14 mouse cellular contexts compared by ENCODE assay signal in genomic region chr8:72573450-72573849, GRCm38 (mm10). TPM values are rescaled to one million over a fixed set of nuclear protein-coding genes. Genes with fewer than 3 reads are reported as not detected.
DNase-seq lines count a peak whose midpoint lies in the region; ATAC-seq lines count a peak whose summit lies in the region.
"Had no signal": no experiment of that assay in that cellular context is flagged by ENCODE, and none has a peak within 500 bp of the region (broad histone marks: within the 10 kb centered on the region; RNA-seq: fewer than 3 reads in every experiment).

No protein-coding gene starts in this region.

- DNase-seq in heart, postnatal 25 days (ENCODE audit: low spot score): no peak
- DNase-seq in left cerebral cortex, postnatal 25 days (ENCODE audit: low spot score in 2 of 2): peak; percentile 26 to 52
- DNase-seq in left cerebral cortex, postnatal 4 days: no peak
- DNase-seq in cerebellum, postnatal 14 days: no peak
- DNase-seq: adrenal gland, postnatal 14 days; cerebellum, adult 11-12 months; heart, postnatal 36 days; liver, postnatal 0 days; thymus, postnatal 4 days had no signal

- H3K9ac ChIP-seq in heart, embryonic 14.5 days (ENCODE audit: low read length): peak overlapping the region; percentile 92
- no peak overlapping the region for H3K9ac ChIP-seq in embryonic facial prominence, embryonic 13.5 days
- H3K9ac ChIP-seq in neural tube, embryonic 14.5 days (replicated peaks; ENCODE audit: low read depth, low read length): no peak overlapping the region

- no peaks in the 10 kb centered on the region for H3K9me3 ChIP-seq in heart, embryonic 14.5 days (ENCODE audit: control insufficient read depth, low read length)
- no peaks in the 10 kb centered on the region for H3K9me3 ChIP-seq in embryonic facial prominence, embryonic 13.5 days
- no peaks in the 10 kb centered on the region for H3K9me3 ChIP-seq in neural tube, embryonic 14.5 days (ENCODE audit: control insufficient read depth, low read length)
- H3K9me3 ChIP-seq: kidney, embryonic 15.5 days; megakaryocyte, embryonic 14.5 days had no signal

- WGBS in heart, embryonic 14.5 days: 79% methylated on average over 6 of the region's 6 CpGs
- WGBS in embryonic facial prominence, embryonic 13.5 days: 65% methylated on average over 6 of the region's 6 CpGs
- 89% methylated on average over 6 of the region's 6 CpGs for WGBS in neural tube, embryonic 14.5 days

- H3K4me1 ChIP-seq in heart, embryonic 14.5 days (ENCODE audit: control insufficient read depth in 2 of 2, insufficient read depth in 2 of 2, low read length in 2 of 2): peaks cover 9 to 28% of the 10 kb centered on the region in 2 experiments
- H3K4me1 ChIP-seq in embryonic facial prominence, embryonic 13.5 days: peaks cover 22% of the 10 kb centered on the region
- H3K4me1 ChIP-seq in neural tube, embryonic 14.5 days (ENCODE audit: control insufficient read depth, insufficient read depth, low read length): peaks cover 23% of the 10 kb centered on the region; the same call in 1 of the 2 replicates

- no peaks in the 10 kb centered on the region for H3K27me3 ChIP-seq in heart, embryonic 14.5 days (ENCODE audit: control insufficient read depth, insufficient read depth, low read length)
- no peaks in the 10 kb centered on the region for H3K27me3 ChIP-seq in embryonic facial prominence, embryonic 13.5 days
- no peaks in the 10 kb centered on the region for H3K27me3 ChIP-seq in neural tube, embryonic 14.5 days (ENCODE audit: control insufficient read depth, insufficient read depth, low read length)
- H3K27me3 ChIP-seq: kidney, embryonic 15.5 days had no signal

- intact Hi-C loops in heart, postnatal 25 days (cut with DNase I): loop anchor here (2.0 kb wide), 1 partner anchor 79 kb away; no protein-coding TSS in a partner anchor
- intact Hi-C loops in left cerebral cortex, postnatal 25 days (cut with DNase I): no loop called here
- intact Hi-C loops in left cerebral cortex, postnatal 4 days (cut with DNase I): no loop called here

- no peak overlapping the region for H3K27ac ChIP-seq in heart, embryonic 14.5 days (replicated peaks in 1 of 2; ENCODE audit: control insufficient read depth in 1 of 2, insufficient read depth in 1 of 2, low read depth in 2 of 2, low read length in 2 of 2)
- no peak overlapping the region for H3K27ac ChIP-seq in embryonic facial prominence, embryonic 13.5 days
- no peak overlapping the region for H3K27ac ChIP-seq in neural tube, embryonic 14.5 days (ENCODE audit: low read depth, low read length)
- H3K27ac ChIP-seq: kidney, embryonic 15.5 days had no signal

- peak overlapping the region; percentile 89 for H3K4me2 ChIP-seq in heart, embryonic 14.5 days (ENCODE audit: low read length)
- H3K4me2 ChIP-seq in embryonic facial prominence, embryonic 13.5 days: peak overlapping the region; percentile 9; the same call in 1 of the 2 replicates
- H3K4me2 ChIP-seq in neural tube, embryonic 14.5 days (ENCODE audit: low read depth, low read length): peak overlapping the region; percentile 2; the same call in 1 of the 2 replicates

- ATAC-seq in heart, embryonic 14.5 days (ENCODE audit: insufficient number of reproducible peaks, insufficient read depth, low FRiP score, low read depth): no peak
- no peak for ATAC-seq in embryonic facial prominence, embryonic 13.5 days (ENCODE audit: insufficient number of reproducible peaks, insufficient read depth, low FRiP score, low TSS enrichment, low read depth)
- ATAC-seq in neural tube, embryonic 14.5 days (ENCODE audit: low read depth): no peak
- ATAC-seq: liver, postnatal 0 days had no signal

- H3K4me3 ChIP-seq in heart, embryonic 14.5 days (ENCODE audit: control insufficient read depth in 1 of 2, insufficient read depth in 1 of 2, low read depth in 1 of 2, low read length in 2 of 2): peak overlapping the region in 1 of 2 experiments; percentile 77; a peak in 1 of 4 replicates
- H3K4me3 ChIP-seq in embryonic facial prominence, embryonic 13.5 days: no peak overlapping the region
- no peak overlapping the region for H3K4me3 ChIP-seq in neural tube, embryonic 14.5 days (ENCODE audit: low read depth, low read length)

- H3K36me3 ChIP-seq in heart, embryonic 14.5 days (ENCODE audit: control insufficient read depth, insufficient read depth, low read length): peaks cover 15% of the 10 kb centered on the region
- H3K36me3 ChIP-seq in embryonic facial prominence, embryonic 13.5 days: peaks cover 11% of the 10 kb centered on the region
- peaks cover 5% of the 10 kb centered on the region; the same call in 1 of the 2 replicates for H3K36me3 ChIP-seq in neural tube, embryonic 14.5 days (ENCODE audit: control insufficient read depth, insufficient read depth, low read length)

RNA-seq across cellular contexts. Expression of gene Tmem38a, which starts 1.6 kb away (rescaled TPM):
- 97.0 and 98.3 TPM in 2 replicates for polyA plus RNA-seq in heart, embryonic 14.5 days (2014; fragmentation: Nextera tagmentation; extraction: Ambion mirVana)
- total RNA-seq in heart, postnatal 25 days (2021): 100 to 1,000 TPM; 453 to 459 TPM
- 100 to 1,000 TPM; 124 to 142 TPM for total RNA-seq in left cerebral cortex, postnatal 25 days (2021)
- 10 to 100 TPM; 32.4 to 33.4 TPM for total RNA-seq in left cerebral cortex, postnatal 4 days (2021)
- polyA plus RNA-seq in embryonic facial prominence, embryonic 13.5 days (2015; fragmentation: Nextera tagmentation; extraction: Ambion mirVana): 14.5 and 15.3 TPM in 2 replicates
- 27.9 and 31.6 TPM in 2 replicates for polyA plus RNA-seq in neural tube, embryonic 14.5 days (2014; fragmentation: Nextera tagmentation; extraction: Ambion mirVana)

RNA-seq across cellular contexts. Expression of gene Smim7, which starts 2.6 kb away (rescaled TPM):
- polyA plus RNA-seq in heart, embryonic 14.5 days (2014; fragmentation: Nextera tagmentation; extraction: Ambion mirVana): 122 and 126 TPM in 2 replicates
- total RNA-seq in heart, postnatal 25 days (2021): 100 to 1,000 TPM; 125 to 134 TPM
- 100 to 1,000 TPM; 121 to 124 TPM for total RNA-seq in left cerebral cortex, postnatal 25 days (2021)
- total RNA-seq in left cerebral cortex, postnatal 4 days (2021): 100 to 1,000 TPM; 131 to 140 TPM
- polyA plus RNA-seq in embryonic facial prominence, embryonic 13.5 days (2015; fragmentation: Nextera tagmentation; extraction: Ambion mirVana): 116 and 123 TPM in 2 replicates
- 133 and 144 TPM in 2 replicates for polyA plus RNA-seq in neural tube, embryonic 14.5 days (2014; fragmentation: Nextera tagmentation; extraction: Ambion mirVana)

RNA-seq across cellular contexts. Expression of gene Med26, which starts 25.4 kb away (rescaled TPM):
- polyA plus RNA-seq in heart, embryonic 14.5 days (2014; fragmentation: Nextera tagmentation; extraction: Ambion mirVana): 7.3 and 7.8 TPM in 2 replicates
- 1 to 10 TPM; 7.7 to 9.1 TPM for total RNA-seq in heart, postnatal 25 days (2021)
- 10 to 100 TPM in 1 of 2 experiments, 1 to 10 TPM in 1; 9.5 to 10.4 TPM for total RNA-seq in left cerebral cortex, postnatal 25 days (2021)
- total RNA-seq in left cerebral cortex, postnatal 4 days (2021): 10 to 100 TPM; 13.3 to 13.8 TPM
- polyA plus RNA-seq in embryonic facial prominence, embryonic 13.5 days (2015; fragmentation: Nextera tagmentation; extraction: Ambion mirVana): 20.1 and 20.4 TPM in 2 replicates
- 11.4 and 14.6 TPM in 2 replicates for polyA plus RNA-seq in neural tube, embryonic 14.5 days (2014; fragmentation: Nextera tagmentation; extraction: Ambion mirVana)

Comparison
In these comparisons a context has a peak if more than half of its experiments do, and no peak if none do; other contexts are left out.
1. DNase-seq: peak in left cerebral cortex, postnatal 25 days (2 of 2); none in heart, postnatal 25 days (single experiment), left cerebral cortex, postnatal 4 days (single experiment) and cerebellum, postnatal 14 days (0 of 2).
2. H3K4me2 ChIP-seq: peak in every context shown above with its lines; median percentile 89 in heart, embryonic 14.5 days; 9 in embryonic facial prominence, embryonic 13.5 days; 2 in neural tube, embryonic 14.5 days.